Mouse (Mus musculus) right cerebral cortex, postnatal 36 days (tissue): ENCODE data around the gene Alms1.
"Not testable (repeated sequence)": the region's sequence is repeated elsewhere in the genome, so short reads cannot be mapped to it uniquely, and the experiment has no call there.

Experiments
- DNase-seq, 2 experiments: peaks; one replicate each; pipeline ENCODE4 v3.0.0; 2022; ENCODE audit warnings: low spot score in 2 of 2, mixed read lengths in 1 of 2

The Alms1 gene

GRCm38 (mm10) chr6:85713105-85713504 is 125.8 kb downstream of the Alms1 start, which contains the start of gene Nat8f7:
TSS of gene Nat8f7 (minus strand) at chr6:85713205.
- not testable (repeated sequence) for DNase-seq
